Mouse (Mus musculus) cerebellum, adult (tissue): ENCODE data around the gene Ccdc6.
"Not testable (repeated sequence)": the region's sequence is repeated elsewhere in the genome, so short reads cannot be mapped to it uniquely, and the experiment has no call there.

Experiments used
- ATAC-seq: cut with Nextera tagmentation; 2 replicates; pipeline ENCODE4 v1.9.2; 2017; ENCODE audit warnings: mild to moderate bottlenecking, moderate library complexity, mixed read lengths; ENCODE audit not compliant: insufficient number of reproducible peaks, low FRiP score, low TSS enrichment

The Ccdc6 gene

GRCm38 (mm10) chr10:70198012-70198411 lies 101.1 kb downstream of the Ccdc6 start:
- ATAC-seq: no peak

DNA sequence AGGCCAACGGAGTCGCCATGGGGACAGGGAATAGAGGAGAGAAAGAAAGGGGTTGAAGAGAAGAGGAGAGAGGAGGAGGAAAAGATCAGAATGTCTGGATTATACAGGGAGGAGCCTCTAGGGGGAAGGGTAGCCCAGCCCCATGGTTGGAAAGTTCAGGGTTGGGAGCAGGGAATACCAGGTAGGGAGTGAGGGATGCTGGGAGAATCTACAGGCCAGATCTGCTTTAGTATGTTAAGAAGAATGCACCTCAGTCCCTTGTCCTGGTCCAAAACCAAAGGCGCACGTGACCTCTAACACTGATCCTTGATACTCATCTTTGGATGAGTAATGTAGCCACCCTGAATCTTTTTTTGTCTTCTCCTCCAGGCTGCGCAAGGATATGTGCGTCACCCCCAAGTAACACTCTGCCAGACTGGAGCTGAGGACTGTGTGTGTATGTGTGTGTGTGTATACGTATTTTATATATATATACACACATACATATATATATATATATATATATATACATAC lies 102.1 kb downstream of the Ccdc6 start:
- ATAC-seq: no peak

DNA sequence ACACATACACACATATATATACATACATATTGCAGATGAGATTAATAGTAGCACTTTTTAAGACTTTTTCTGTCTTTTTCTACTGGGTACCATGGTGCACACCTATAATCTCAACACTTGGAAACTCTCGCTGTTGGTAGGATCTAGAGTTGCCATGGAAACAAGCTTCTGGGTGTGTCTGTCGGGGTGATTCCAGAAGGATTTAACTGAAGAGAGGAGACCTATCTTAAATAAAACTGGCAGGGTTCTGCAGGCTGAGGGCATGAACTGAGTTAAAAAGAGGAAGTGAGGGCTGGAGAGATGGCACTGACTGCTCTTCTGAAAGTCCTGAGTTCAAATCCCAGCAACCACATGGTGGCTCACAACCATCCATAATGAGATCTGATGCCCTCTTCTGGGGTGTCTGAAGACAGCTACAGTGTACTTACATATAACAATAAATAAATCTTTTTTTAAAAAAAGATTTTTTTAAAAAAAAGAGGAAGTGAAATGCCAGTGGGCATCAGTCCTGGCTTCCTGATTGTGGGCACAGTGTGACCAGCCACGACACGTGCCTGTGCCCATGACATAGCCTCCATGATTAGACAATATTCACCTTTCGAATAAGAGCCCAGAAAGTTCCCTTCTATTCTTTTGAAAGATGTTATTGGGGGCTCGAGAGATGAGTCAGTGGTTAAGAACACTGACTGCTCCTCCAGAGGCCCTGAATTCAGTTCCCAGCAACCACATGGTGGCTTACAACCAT lies 102.7 kb downstream of the Ccdc6 start:
- no peak for ATAC-seq

- ATAC-seq: no peak
Observed at GRCm38 (mm10) chr10:70200889-70201500, 104.1 kb downstream of the Ccdc6 start.

GRCm38 (mm10) chr10:70204505-70205399 lies 107.8 kb downstream of the Ccdc6 start, which contains the start of gene Mrln:
Mrln (plus strand) TSS chr10:70204664.
- ATAC-seq: peak; percentile 90

DNA sequence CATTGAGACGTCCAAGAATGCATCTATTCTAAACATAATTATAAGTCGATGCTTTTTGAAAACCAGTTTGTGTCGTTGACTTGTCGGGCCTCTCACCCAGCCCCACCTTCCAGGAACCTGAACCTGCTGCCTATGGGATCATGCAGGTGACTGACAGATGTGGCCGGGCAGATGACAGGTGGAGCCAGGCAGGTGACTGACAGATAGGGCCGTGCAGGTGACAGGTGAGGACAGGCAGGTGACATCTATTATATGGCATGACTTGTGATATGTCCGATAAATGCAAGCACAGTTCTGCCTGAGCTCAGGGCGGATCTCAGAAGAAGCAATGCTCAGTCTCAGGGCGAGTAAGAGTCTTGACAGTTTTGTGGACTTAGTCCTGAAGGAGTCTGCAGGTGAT lies 114.4 kb downstream of the Ccdc6 start:
- no peak for ATAC-seq

DNA sequence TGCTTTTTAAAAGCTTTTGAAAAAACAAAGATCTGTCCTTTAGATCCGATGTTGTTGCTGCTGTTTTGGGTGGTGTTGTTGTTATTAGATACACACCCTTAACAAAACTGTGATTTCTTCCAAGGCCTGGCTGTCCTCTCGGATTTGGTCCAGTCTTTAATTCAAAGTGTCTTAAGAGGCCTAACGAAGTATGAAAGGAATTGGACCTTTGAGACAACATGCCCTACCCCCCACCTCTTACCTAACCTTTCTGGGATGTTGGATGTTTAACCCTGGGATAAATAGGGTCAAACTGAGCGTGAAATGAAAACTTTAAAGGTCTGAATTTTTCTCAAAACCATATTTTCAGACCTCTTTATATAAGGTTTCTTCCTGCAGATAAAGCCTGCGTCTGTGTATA lies 124.0 kb downstream of the Ccdc6 start:
- ATAC-seq: no peak

DNA sequence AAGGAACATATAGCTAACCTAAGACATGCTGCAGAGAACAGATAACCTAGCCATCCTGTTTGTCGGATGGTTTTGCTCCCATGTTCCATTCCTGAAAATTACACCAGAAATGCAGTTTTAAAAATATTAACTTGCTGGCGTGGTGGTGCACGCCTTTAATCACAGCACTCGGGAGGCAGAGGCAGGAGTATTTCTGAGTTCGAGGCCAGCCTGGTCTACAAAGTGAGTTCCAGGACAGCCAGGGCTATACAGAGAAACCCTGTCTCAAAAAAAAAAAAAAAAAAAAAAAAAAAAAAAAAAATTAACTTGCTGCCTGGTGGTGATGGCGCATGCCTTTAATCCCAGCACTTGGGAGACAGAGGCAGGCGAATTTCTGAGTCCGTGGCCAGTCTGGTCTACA lies 125.3 kb downstream of the Ccdc6 start:
- not testable (repeated sequence) for ATAC-seq

- ATAC-seq: no peak
Observed at GRCm38 (mm10) chr10:70224571-70224970, 127.7 kb downstream of the Ccdc6 start.

- ATAC-seq: no peak
Observed at GRCm38 (mm10) chr10:70225760-70226159, 128.8 kb downstream of the Ccdc6 start.

DNA sequence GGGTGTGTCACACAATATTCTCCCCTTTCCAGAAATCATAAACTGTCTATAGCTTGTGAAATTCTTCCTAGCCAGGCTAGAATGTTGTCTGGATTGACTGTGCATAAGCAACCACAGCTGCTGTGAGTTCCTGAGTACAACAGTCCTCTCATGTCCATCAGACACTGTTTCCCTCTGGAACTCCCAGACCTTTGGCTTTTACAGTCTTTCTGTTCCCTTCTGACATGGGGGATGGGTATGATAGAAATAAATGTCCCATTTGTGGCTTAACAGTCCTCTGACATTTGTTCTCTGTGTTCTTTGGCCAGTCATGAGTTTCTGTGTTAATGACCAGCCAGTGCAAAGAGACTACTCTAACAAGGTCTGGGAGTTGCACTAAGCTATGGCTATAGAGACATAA lies 129.7 kb downstream of the Ccdc6 start:
- ATAC-seq: no peak

DNA sequence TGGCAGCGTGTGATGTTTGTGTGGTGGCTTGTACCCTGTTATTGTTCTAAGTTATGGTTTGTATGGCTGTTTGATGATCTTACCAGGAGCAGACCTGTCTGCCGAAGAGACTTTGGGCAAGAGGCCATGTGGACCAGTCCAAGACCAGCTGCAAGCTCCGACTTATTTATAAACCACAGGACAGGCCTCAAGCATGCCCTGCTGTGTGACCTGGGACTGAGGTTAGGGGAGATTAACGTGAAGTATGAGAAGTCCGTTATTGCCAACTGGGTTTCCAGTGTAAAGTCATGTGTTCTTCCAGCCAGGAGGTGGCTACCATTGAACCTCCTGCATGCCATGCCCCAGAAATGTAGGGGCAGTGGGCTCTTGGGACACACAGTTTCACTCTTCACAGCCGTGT lies 133.4 kb downstream of the Ccdc6 start:
- no peak for ATAC-seq

GRCm38 (mm10) chr10:70237936-70238335 lies 141.0 kb downstream of the Ccdc6 start:
- no peak for ATAC-seq
